Mouse (Mus musculus): ENCODE measurements around the gene Rin3. TPM values are rescaled to one million over a fixed set of nuclear protein-coding genes. Genes with fewer than 3 reads are reported as not detected.

Gene Rin3
- total RNA-seq, 2 experiments from 2014 or later, result 68.0 to 119 TPM

- ATAC-seq (replicated peaks; ENCODE audit: poor library complexity), result no peak; the same call in 1 of the 2 replicates
These were observed 133.6 kb downstream of the Rin3 start for GRCm38 (mm10) chr12:102416391-102416837.

- no peak for ATAC-seq (replicated peaks; ENCODE audit: poor library complexity)
These were observed 134.2 kb downstream of the Rin3 start for GRCm38 (mm10) chr12:102416955-102417510.

GRCm38 (mm10) chr12:102417701-102418100, 134.9 kb downstream of the Rin3 start:
- 0 out of 2 replicates have a peak, but pooled peaks have one; percentile 29 for ATAC-seq (replicated peaks; ENCODE audit: poor library complexity)

GRCm38 (mm10) chr12:102419544-102419943, 136.7 kb downstream of the Rin3 start:
- ATAC-seq (replicated peaks; ENCODE audit: poor library complexity), result peak; percentile 29; the same call in 1 of the 2 replicates

GRCm38 (mm10) chr12:102420168-102420890, 137.5 kb downstream of the Rin3 start:
- peak; percentile 75 for ATAC-seq (replicated peaks; ENCODE audit: poor library complexity)

- ATAC-seq (replicated peaks; ENCODE audit: poor library complexity), result no peak
These were observed 139.2 kb downstream of the Rin3 start for GRCm38 (mm10) chr12:102422065-102422464.

GRCm38 (mm10) chr12:102422623-102423320, 139.9 kb downstream of the Rin3 start:
- no peak for ATAC-seq (replicated peaks; ENCODE audit: poor library complexity)

- ATAC-seq (replicated peaks; ENCODE audit: poor library complexity), result no peak
These were observed 140.8 kb downstream of the Rin3 start for GRCm38 (mm10) chr12:102423625-102424024.

- no peak for ATAC-seq (replicated peaks; ENCODE audit: poor library complexity)
These were observed 141.6 kb downstream of the Rin3 start for GRCm38 (mm10) chr12:102424456-102424855.

GRCm38 (mm10) chr12:102425048-102425578, 142.3 kb downstream of the Rin3 start:
- ATAC-seq (replicated peaks; ENCODE audit: poor library complexity), result no peak

- peak; percentile 98 for ATAC-seq (replicated peaks; ENCODE audit: poor library complexity)
These were observed 143.4 kb downstream of the Rin3 start for GRCm38 (mm10) chr12:102426285-102426684.

- ATAC-seq (replicated peaks; ENCODE audit: poor library complexity), result no peak
These were observed 146.8 kb downstream of the Rin3 start for GRCm38 (mm10) chr12:102429656-102430055.

- ATAC-seq (replicated peaks; ENCODE audit: poor library complexity), result peak; percentile 41
These were observed 147.4 kb downstream of the Rin3 start for GRCm38 (mm10) chr12:102430228-102430627.

- no peak for ATAC-seq (replicated peaks; ENCODE audit: poor library complexity)
These were observed 149.4 kb downstream of the Rin3 start for GRCm38 (mm10) chr12:102432238-102432637.

- no peak for ATAC-seq (replicated peaks; ENCODE audit: poor library complexity)
These were observed 151.3 kb downstream of the Rin3 start for GRCm38 (mm10) chr12:102434107-102434506.

GRCm38 (mm10) chr12:102436939-102437526, 154.2 kb downstream of the Rin3 start:
- ATAC-seq (replicated peaks; ENCODE audit: poor library complexity), result no peak

GRCm38 (mm10) chr12:102437952-102438351, 155.1 kb downstream of the Rin3 start:
- no peak for ATAC-seq (replicated peaks; ENCODE audit: poor library complexity)

GRCm38 (mm10) chr12:102438983-102439631, 156.3 kb downstream of the Rin3 start:
- ATAC-seq (replicated peaks; ENCODE audit: poor library complexity), result no peak

- peak; percentile 95 for ATAC-seq (replicated peaks; ENCODE audit: poor library complexity)
These were observed 156.8 kb downstream of the Rin3 start, which contains the start of gene Lgmn for GRCm38 (mm10) chr12:102439632-102440023. Lgmn (minus strand) TSS chr12:102439813.

All from megakaryocyte progenitor cell, adult 5-6 weeks (primary cell).